Mouse (Mus musculus): Measurements from ENCODE around the gene Gm11627. TPM values are rescaled to one million over a fixed set of nuclear protein-coding genes. Genes with fewer than 3 reads are reported as not detected.

The Gm11627 gene
- polyA plus RNA-seq, 1 experiment: not detected

GRCm38 (mm10) chr11:102605553-102606416 lies 26.5 kb upstream of the Gm11627 start:
- no peak for TF ChIP-seq GATA1 (IDR thresholded peaks at IDR 0.05; ENCODE audit: low read length)

- no peak for TF ChIP-seq GATA1 (IDR thresholded peaks at IDR 0.05; ENCODE audit: low read length)
These were observed 25.7 kb upstream of the Gm11627 start for GRCm38 (mm10) chr11:102604777-102605552.

- TF ChIP-seq GATA1 (IDR thresholded peaks at IDR 0.05; ENCODE audit: low read length): no peak
These were observed 24.8 kb upstream of the Gm11627 start, which contains the start of gene Fzd2 for GRCm38 (mm10) chr11:102604010-102604584. Gene Fzd2, plus strand, starts transcription at chr11:102604396.

- no peak for TF ChIP-seq GATA1 (IDR thresholded peaks at IDR 0.05; ENCODE audit: low read length)
These were observed 24.2 kb upstream of the Gm11627 start for GRCm38 (mm10) chr11:102603496-102603850.

GRCm38 (mm10) chr11:102602816-102603495 lies 23.7 kb upstream of the Gm11627 start:
- no peak for TF ChIP-seq GATA1 (IDR thresholded peaks at IDR 0.05; ENCODE audit: low read length)

- TF ChIP-seq GATA1 (IDR thresholded peaks at IDR 0.05; ENCODE audit: low read length): no peak
These were observed 20.7 kb upstream of the Gm11627 start for GRCm38 (mm10) chr11:102599912-102600311.

- TF ChIP-seq GATA1 (IDR thresholded peaks at IDR 0.05; ENCODE audit: low read length): no peak
These were observed 16.1 kb upstream of the Gm11627 start for GRCm38 (mm10) chr11:102595341-102595820.

- TF ChIP-seq GATA1 (IDR thresholded peaks at IDR 0.05; ENCODE audit: low read length): no peak
These were observed 8.3 kb upstream of the Gm11627 start for GRCm38 (mm10) chr11:102587554-102587953.

- TF ChIP-seq GATA1 (IDR thresholded peaks at IDR 0.05; ENCODE audit: low read length): no peak
These were observed 7.3 kb upstream of the Gm11627 start for GRCm38 (mm10) chr11:102586445-102587130.

GRCm38 (mm10) chr11:102582736-102583135 lies 3.5 kb upstream of the Gm11627 start:
- TF ChIP-seq GATA1 (IDR thresholded peaks at IDR 0.05; ENCODE audit: low read length): no peak

GRCm38 (mm10) chr11:102582016-102582610 lies 2.9 kb upstream of the Gm11627 start:
- TF ChIP-seq GATA1 (IDR thresholded peaks at IDR 0.05; ENCODE audit: low read length): no peak

- no peak for TF ChIP-seq GATA1 (IDR thresholded peaks at IDR 0.05; ENCODE audit: low read length)
These were observed 2.2 kb upstream of the Gm11627 start for GRCm38 (mm10) chr11:102581281-102582015.

GRCm38 (mm10) chr11:102580034-102580330 lies 721 bp upstream of the Gm11627 start:
- no peak for TF ChIP-seq GATA1 (IDR thresholded peaks at IDR 0.05; ENCODE audit: low read length)

Data from G1E-ER4 (cell line).